Mouse (Mus musculus) mouse embryonic stem cell (cell line): ENCODE results near the gene Hist1h2ah.

Experiments
- in situ Hi-C, 2 experiments: fragments of 300-500 bp; cut with MboI; formaldehyde crosslinking; loops; 1 replicate in 1 of 2; 3 replicates in 1 of 2; pipeline ENCODE4 v1.14.3; 2019 to 2020; ENCODE audit warnings: low sequenced_read_pairs in 2 of 2, low pct_unique_long_range_greater_than_20kb in 1 of 2, mixed read lengths in 1 of 2; ENCODE audit not compliant: unreplicated experiment in 1 of 2

The Hist1h2ah gene

GRCm38 (mm10) chr13:22026058-22027031 lies 9.0 kb downstream of the Hist1h2ah start:
- in situ Hi-C loops, result loop anchor here (5.0 to 25.0 kb wide), 5 partner anchors 52 to 1711 kb away; partner anchors contain the start of genes Hist1h1c (in 1 of the 2), Hist1h2bb (in 1 of the 2) and Hist1h3c (in 1 of the 2)

- in situ Hi-C loops, result loop anchor here (5.0 to 25.0 kb wide), 5 partner anchors 47 to 785 kb away; no protein-coding TSS in a partner anchor
Observed at GRCm38 (mm10) chr13:22022241-22022640, 13.1 kb downstream of the Hist1h2ah start.

GRCm38 (mm10) chr13:22021581-22021980 lies 13.8 kb downstream of the Hist1h2ah start:
- in situ Hi-C loops, result loop anchor here (5.0 to 25.0 kb wide), 5 partner anchors 47 to 784 kb away; no protein-coding TSS in a partner anchor

GRCm38 (mm10) chr13:22020901-22021339 lies 14.4 kb downstream of the Hist1h2ah start:
- in situ Hi-C loops, result loop anchor here (5.0 to 25.0 kb wide), 5 partner anchors 46 to 784 kb away; no protein-coding TSS in a partner anchor

GRCm38 (mm10) chr13:22019934-22020835 lies 15.2 kb downstream of the Hist1h2ah start:
- in situ Hi-C loops, result loop anchor here (5.0 to 25.0 kb wide), 5 partner anchors 45 to 783 kb away; no protein-coding TSS in a partner anchor

- in situ Hi-C loops, result loop anchor here (25.0 kb wide), 2 partner anchors 753 to 778 kb away; no protein-coding TSS in a partner anchor
Observed at GRCm38 (mm10) chr13:22015479-22016450, 19.6 kb downstream of the Hist1h2ah start.

GRCm38 (mm10) chr13:22014411-22014845 lies 20.9 kb downstream of the Hist1h2ah start:
- in situ Hi-C loops, result loop anchor here (25.0 kb wide), 2 partner anchors 752 to 777 kb away; no protein-coding TSS in a partner anchor

- in situ Hi-C loops, result loop anchor here (25.0 kb wide), 2 partner anchors 751 to 776 kb away; no protein-coding TSS in a partner anchor
Observed at GRCm38 (mm10) chr13:22013716-22014115, 21.7 kb downstream of the Hist1h2ah start.

- in situ Hi-C loops, result loop anchor here (25.0 kb wide), 2 partner anchors 747 to 772 kb away; no protein-coding TSS in a partner anchor
Observed at GRCm38 (mm10) chr13:22009642-22010041, 25.7 kb downstream of the Hist1h2ah start, which contains the start of gene Prss16. TSS of gene Prss16 (minus strand) at chr13:22009742.

GRCm38 (mm10) chr13:22008707-22009106 lies 26.7 kb downstream of the Hist1h2ah start:
- in situ Hi-C loops, result loop anchor here (25.0 kb wide), 2 partner anchors 746 to 771 kb away; no protein-coding TSS in a partner anchor

- in situ Hi-C loops, result loop anchor here (25.0 kb wide), 2 partner anchors 746 to 771 kb away; no protein-coding TSS in a partner anchor
Observed at GRCm38 (mm10) chr13:22007872-22008271, 27.5 kb downstream of the Hist1h2ah start.

GRCm38 (mm10) chr13:22007121-22007510 lies 28.3 kb downstream of the Hist1h2ah start:
- in situ Hi-C loops, result loop anchor here (25.0 kb wide), 2 partner anchors 745 to 770 kb away; no protein-coding TSS in a partner anchor

- in situ Hi-C loops, result loop anchor here (25.0 kb wide), 2 partner anchors 744 to 769 kb away; no protein-coding TSS in a partner anchor
Observed at GRCm38 (mm10) chr13:22006334-22007120, 28.8 kb downstream of the Hist1h2ah start.

GRCm38 (mm10) chr13:22005605-22006333 lies 29.6 kb downstream of the Hist1h2ah start:
- in situ Hi-C loops, result loop anchor here (25.0 kb wide), 2 partner anchors 743 to 768 kb away; no protein-coding TSS in a partner anchor

- in situ Hi-C loops, result loop anchor here (25.0 kb wide), 2 partner anchors 740 to 765 kb away; no protein-coding TSS in a partner anchor
Observed at GRCm38 (mm10) chr13:22001823-22002222, 33.5 kb downstream of the Hist1h2ah start.
